Comparison of ENCODE assay signal across 27 mouse cellular contexts in genomic region chr11:39073571-39073970, GRCm38 (mm10).
"Had no signal": no experiment of that assay in that cellular context is flagged by ENCODE, and none has a peak within 500 bp of the region (broad histone marks: within the 10 kb centered on the region; RNA-seq: fewer than 3 reads in every experiment).

No protein-coding gene starts in this region.

- H3K4me2 ChIP-seq: heart, embryonic 11.5 days; heart, embryonic 13.5 days; heart, embryonic 15.5 days; hindbrain, embryonic 13.5 days; hindbrain, embryonic 15.5 days; kidney, embryonic 15.5 days; limb, embryonic 13.5 days; limb, embryonic 15.5 days; liver, embryonic 12.5 days had no signal

- H3K9me3 ChIP-seq: heart, embryonic 13.5 days; heart, embryonic 15.5 days; hindbrain, embryonic 13.5 days; hindbrain, embryonic 15.5 days; kidney, embryonic 15.5 days; limb, embryonic 13.5 days; limb, embryonic 15.5 days; liver, embryonic 12.5 days had no signal

- H3K4me1 ChIP-seq: heart, embryonic 13.5 days; heart, embryonic 15.5 days; hindbrain, embryonic 13.5 days; hindbrain, embryonic 15.5 days; kidney, embryonic 15.5 days; limb, embryonic 13.5 days; limb, embryonic 15.5 days; liver, embryonic 12.5 days had no signal

- H3K36me3 ChIP-seq: heart, embryonic 13.5 days; heart, embryonic 15.5 days; hindbrain, embryonic 13.5 days; hindbrain, embryonic 15.5 days; kidney, embryonic 15.5 days; limb, embryonic 13.5 days; limb, embryonic 15.5 days; liver, embryonic 12.5 days had no signal

- H3K27ac ChIP-seq: gastrocnemius, adult 2 months; heart, embryonic 13.5 days; heart, embryonic 15.5 days; hindbrain, embryonic 13.5 days; hindbrain, embryonic 15.5 days; hindbrain, postnatal 0 days; kidney, embryonic 15.5 days; kidney, postnatal 0 days; limb, embryonic 13.5 days; limb, embryonic 15.5 days; liver, embryonic 12.5 days; liver, embryonic 14.5 days had no signal

- ATAC-seq: hindbrain, postnatal 0 days; intestine, embryonic 16.5 days; liver, embryonic 12.5 days had no signal

- H3K9ac ChIP-seq: heart, embryonic 13.5 days; heart, embryonic 15.5 days; hindbrain, embryonic 13.5 days; hindbrain, embryonic 15.5 days; kidney, embryonic 15.5 days; limb, embryonic 13.5 days; limb, embryonic 15.5 days; liver, embryonic 12.5 days; liver, embryonic 14.5 days had no signal

- H3K27me3 ChIP-seq: heart, embryonic 13.5 days; heart, embryonic 15.5 days; hindbrain, embryonic 13.5 days; hindbrain, embryonic 15.5 days; kidney, embryonic 15.5 days; limb, embryonic 13.5 days; limb, embryonic 15.5 days; liver, embryonic 12.5 days had no signal

- H3K4me3 ChIP-seq: gastrocnemius, adult 2 months; heart, embryonic 13.5 days; heart, embryonic 15.5 days; hindbrain, embryonic 13.5 days; hindbrain, embryonic 15.5 days; kidney, embryonic 15.5 days; limb, embryonic 13.5 days; limb, embryonic 15.5 days; liver, embryonic 12.5 days had no signal

- DNase-seq: gastrocnemius, adult 2 months; gastrocnemius, postnatal 10 days; gastrocnemius, postnatal 25 days; heart, adult 18-20 months; heart, postnatal 14 days; heart, postnatal 36 days; kidney, adult 11 months; kidney, adult 2 months; kidney, adult 9 months; kidney, postnatal 14 days; kidney, postnatal 36 days; layer of hippocampus, adult 9-11 months; layer of hippocampus, postnatal 36 days; left cerebral cortex, postnatal 4 days had no signal
